Mouse (Mus musculus): ENCODE measurements at regions not wholly inside any gene's neighbourhood (a gene's known extent, or its start where the extent isn't known, plus 50 kb on each side); places are given as distances from the start of the nearest gene placed in this dataset.

- DNase-seq (ENCODE audit: low read depth, low spot score): no peak
These were observed 126.1 kb downstream of the Zbtb18 start for GRCm38 (mm10) chr1:177568056-177568816.

DNA sequence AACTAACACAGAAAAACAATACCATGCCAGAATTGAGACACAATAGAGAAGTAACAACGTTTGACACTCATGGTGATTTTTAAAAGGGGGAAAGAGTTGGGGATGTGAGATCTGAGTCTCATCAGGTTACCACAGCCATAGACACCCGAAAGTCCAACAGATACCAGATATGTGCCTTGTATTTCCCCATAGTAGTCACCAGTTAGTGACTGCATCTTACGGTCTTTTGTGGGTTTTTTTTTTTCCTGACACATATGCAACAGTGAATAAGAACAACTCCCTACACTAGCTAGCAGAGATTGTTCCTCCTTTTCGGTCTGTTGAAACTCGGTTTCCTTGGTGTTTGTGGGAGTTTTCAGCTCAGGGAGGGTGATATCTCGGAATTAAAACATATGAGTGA is 127.4 kb downstream of the Zbtb18 start:
- DNase-seq (ENCODE audit: low read depth, low spot score): no peak

DNA sequence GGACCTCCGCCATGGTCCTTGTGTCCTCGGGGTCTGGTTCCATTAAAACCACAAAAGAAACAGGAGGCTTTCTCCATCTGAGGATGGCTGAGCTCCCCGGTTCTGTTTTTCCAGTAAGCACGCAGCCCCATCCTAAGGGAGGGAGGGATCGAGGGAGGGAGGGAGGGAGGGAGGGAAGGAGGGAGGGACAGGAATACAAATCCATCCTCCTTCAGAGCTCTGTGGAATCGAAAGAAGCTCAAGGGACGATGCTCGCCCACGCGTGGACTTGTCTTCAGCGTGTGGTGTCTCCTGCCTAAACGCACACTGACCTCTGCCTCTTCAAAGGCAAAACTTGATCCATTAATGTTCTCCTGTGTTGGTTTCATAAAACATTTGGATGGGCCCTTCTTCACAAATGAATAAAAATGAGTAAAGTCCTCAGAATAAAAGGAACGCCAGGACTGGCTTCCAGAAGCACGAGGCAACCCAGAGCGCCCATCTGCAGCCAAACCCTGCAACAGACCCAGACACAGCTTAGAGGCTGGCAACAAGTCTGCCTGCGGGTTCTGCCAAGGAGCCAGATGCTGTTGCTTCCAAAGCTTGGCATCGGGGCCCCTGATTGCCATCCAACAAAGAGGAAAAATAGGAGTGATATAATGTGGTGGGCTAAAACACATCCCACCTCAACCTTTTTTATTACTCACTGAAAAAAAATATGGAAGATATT is 131.0 kb downstream of the Zbtb18 start:
- DNase-seq (ENCODE audit: low read depth, low spot score): no peak

DNA sequence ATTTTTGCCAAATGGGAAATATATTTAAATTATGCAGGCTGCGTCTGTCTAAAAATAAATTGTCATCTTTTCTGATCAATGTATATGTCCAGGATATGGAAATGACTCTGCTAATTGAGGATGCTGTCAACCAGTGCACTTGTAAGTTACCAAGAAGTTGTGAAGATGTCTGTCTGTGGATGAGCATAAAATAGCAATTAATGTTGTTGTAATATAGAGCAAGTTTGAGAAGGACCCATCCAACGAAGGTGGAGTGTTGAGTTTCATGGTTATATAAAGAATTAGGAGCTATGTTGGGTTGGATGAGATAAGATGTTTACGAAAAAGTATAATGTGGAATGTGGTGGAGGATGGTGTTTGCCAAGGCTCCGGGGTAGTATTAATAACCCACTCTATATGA is 131.6 kb downstream of the Zbtb18 start:
- no peak for DNase-seq (ENCODE audit: low read depth, low spot score)

DNA sequence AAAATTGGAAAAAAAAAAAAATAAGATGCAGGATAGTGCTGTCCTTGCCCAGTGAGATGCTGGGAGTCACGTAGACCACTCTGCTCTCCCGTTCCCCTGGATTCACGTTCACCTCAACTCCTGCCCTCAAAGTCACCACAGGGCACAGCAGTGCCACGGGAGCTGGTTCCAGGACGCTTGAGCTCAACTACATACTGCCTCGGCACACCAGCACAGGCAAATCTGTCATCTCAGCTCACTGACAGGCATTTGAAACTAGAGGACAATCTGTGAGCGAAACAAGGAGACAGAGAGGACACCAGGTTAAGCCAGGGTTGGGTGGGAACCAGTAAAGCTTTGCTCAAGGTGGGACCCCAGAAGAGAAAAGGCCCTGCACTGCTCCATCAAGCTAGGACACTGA is 132.2 kb downstream of the Zbtb18 start:
- DNase-seq (ENCODE audit: low read depth, low spot score): no peak

- DNase-seq (ENCODE audit: low read depth, low spot score): no peak
These were observed 142.2 kb downstream of the Zbtb18 start for GRCm38 (mm10) chr1:177584302-177584886.

DNA sequence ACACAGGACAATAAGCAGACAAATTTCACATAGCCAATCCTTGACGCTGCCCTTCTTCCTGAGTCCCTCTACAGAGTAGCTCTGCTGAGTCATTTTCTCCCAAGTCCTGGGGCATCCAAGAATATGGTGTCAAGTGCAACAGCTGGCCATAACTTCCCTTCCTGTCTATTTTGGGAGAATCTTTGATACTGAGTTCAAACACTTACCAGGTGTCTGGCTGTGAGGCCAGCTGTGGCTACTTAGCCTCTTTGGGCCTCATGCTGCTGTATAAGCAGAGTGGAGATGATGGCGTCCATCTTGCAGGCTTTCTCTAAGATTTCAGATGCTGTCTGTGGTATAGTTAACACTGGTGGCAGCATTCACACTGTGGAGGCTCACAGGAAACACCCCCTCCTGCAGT is 143.2 kb downstream of the Zbtb18 start:
- DNase-seq (ENCODE audit: low read depth, low spot score): no peak

DNA sequence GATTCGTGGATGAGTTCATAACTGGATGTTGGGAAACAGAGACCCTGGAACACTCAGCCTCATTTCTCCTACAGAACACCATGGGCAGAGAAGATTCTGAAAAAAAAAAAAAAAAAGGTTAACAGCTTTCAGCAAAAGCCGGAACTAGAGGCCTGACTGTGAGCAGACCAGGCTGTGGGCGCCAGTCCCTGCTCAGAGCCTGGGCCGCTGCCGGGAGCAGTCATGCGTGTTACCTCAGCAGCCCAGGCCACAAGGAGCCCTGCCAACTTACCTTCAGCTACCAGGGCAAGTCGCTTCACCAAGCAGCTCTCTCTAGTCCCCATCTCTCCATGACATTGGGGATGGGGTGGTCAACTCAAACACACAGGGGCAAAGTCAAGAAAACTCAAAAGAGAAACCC is 140.6 kb upstream of the 1700016C15Rik start:
- peak; percentile 12 for DNase-seq (ENCODE audit: low read depth, low spot score)

DNA sequence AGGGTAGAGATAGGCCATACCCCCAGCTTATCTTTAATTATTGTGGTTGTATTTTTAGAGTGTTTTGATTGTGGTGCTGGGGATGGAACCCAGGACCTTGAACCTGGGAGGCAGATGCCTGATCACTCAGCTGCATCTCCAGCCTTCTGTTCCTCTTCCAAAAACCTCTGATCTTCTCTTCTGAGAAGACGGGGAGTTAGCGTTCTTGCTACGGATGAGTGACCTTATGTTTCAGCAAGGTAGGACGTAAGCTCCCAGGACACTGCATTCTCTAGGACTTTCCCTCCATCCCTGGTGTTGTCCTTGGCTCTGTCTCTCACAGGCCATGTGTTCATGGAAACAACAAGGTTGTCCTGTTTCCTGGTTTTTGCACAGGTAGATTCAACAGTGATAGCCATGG is 140.0 kb upstream of the 1700016C15Rik start:
- no peak for DNase-seq (ENCODE audit: low read depth, low spot score)

- no peak for DNase-seq (ENCODE audit: low read depth, low spot score)
These were observed 137.9 kb upstream of the 1700016C15Rik start for GRCm38 (mm10) chr1:177591742-177592141.

DNA sequence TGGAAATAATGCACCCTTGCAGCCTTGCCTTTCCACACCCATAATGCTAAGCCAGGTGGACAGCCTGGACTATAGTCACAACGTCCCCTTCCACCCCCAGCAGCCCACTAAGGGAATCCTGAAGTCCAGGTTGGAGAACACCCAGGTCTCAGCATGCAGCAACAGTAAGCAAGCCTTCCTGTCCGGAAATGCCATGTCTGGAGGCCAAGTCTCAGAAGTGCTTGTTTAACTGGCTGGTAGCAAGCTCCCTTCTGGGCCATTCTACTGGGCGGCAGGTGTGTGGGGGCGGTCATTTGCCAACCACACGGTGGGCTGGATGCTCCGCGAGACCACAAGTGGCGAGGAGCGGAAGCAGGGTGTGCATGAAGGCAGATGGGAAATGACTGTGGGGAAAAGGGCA is 137.3 kb upstream of the 1700016C15Rik start:
- no peak for DNase-seq (ENCODE audit: low read depth, low spot score)

DNA sequence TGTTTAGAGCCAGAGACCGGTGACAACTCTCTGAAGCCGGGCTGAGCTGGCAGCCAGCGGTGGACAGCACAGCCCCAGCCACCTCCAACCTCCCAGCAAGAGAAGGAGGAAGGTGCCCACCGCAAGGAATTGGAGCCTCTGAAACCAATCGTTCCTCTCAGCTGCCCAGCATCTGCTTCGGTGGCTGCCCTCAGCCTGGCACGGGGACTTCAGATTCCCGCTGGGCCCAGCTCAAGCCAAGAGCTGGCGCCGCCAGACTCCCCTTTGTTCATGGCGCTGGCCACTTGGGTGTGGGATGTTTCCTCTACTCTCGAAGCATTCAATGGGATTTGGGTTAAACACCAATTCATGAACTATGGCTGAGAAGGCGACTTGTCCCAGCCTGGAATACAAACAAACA is 135.3 kb upstream of the 1700016C15Rik start:
- no peak for DNase-seq (ENCODE audit: low read depth, low spot score)

DNA sequence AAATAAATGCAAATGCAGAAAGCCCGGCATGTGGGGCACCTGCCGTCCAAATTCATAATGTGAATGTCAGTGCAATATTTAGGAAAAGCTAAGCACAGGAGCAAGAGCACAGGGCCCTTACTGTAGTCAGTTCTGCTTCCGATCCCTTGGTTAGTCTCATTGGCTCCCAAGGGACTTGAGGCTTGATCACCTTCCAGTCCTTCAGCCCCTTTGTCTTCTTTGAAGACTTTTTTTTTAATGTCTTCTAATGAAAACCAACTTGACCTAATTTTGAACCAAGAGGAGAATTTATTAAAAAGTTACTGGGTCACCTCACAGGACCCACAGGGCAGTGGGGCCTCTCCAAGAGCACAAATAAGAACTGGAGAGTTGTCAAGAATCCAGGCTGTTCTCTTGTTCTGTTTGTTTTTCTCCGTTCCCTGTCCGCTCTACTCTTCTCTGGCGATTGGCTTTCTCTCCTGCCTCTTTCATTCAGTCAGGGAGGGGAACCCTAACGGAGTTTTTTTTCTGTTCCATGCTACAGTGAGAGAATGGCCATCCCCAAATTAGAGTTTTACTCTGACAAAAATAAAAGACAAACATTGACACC is 134.2 kb upstream of the 1700016C15Rik start:
- no peak for DNase-seq (ENCODE audit: low read depth, low spot score)

- DNase-seq (ENCODE audit: low read depth, low spot score): no peak
These were observed 132.6 kb upstream of the 1700016C15Rik start for GRCm38 (mm10) chr1:177597036-177597435.

GRCm38 (mm10) chr1:177605353-177605969 is 124.2 kb upstream of the 1700016C15Rik start:
- DNase-seq (ENCODE audit: low read depth, low spot score): no peak

DNA sequence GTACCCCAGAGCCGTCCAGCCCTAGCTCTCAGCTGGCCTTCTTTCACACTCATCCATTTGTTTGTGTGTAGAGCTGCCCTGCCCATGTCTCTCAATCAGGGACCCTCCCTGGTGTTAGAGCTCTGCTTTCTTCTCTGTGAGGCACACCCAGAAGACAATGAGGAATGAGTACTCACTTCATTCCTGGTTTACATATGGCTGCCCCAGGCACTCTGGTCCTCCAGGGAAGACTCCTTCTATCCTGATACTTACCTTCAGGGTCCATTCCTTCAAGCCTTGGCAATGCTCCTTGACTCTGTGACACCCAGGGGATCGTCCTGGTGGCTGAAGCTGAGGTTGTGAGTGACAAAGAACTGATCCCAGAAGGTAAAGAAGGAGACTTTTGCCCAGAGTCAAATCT is 122.0 kb upstream of the 1700016C15Rik start:
- no peak for DNase-seq (ENCODE audit: low read depth, low spot score)

DNA sequence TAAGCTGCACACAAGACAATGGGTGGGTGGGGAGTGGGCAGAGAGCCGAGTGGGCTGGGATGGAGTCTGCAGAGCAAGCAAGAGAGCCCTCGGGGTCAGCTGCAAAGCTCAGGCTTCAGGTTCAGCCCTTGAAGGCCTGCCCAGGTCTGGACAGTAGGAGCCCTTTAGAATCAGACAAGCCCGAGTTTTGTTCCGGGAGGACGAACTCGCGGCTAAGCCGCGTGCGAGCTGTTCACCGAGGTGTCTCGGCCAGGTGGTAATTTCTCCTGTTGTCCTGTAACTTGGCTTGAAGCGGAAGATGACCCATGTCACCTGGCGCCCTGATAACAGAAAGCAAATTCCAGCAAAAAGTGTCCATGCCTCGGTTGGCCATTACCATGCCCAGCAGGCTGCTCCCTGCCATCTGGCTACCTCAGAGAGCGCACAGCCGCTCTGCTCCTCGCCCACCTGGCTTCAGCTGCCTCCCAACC is 121.0 kb upstream of the 1700016C15Rik start:
- DNase-seq (ENCODE audit: low read depth, low spot score): no peak

GRCm38 (mm10) chr1:177609226-177609625 is 120.4 kb upstream of the 1700016C15Rik start:
- no peak for DNase-seq (ENCODE audit: low read depth, low spot score)

- DNase-seq (ENCODE audit: low read depth, low spot score): no peak
These were observed 119.9 kb upstream of the 1700016C15Rik start for GRCm38 (mm10) chr1:177609683-177610082.

- no peak for DNase-seq (ENCODE audit: low read depth, low spot score)
These were observed 119.5 kb upstream of the 1700016C15Rik start for GRCm38 (mm10) chr1:177610156-177610555.

DNA sequence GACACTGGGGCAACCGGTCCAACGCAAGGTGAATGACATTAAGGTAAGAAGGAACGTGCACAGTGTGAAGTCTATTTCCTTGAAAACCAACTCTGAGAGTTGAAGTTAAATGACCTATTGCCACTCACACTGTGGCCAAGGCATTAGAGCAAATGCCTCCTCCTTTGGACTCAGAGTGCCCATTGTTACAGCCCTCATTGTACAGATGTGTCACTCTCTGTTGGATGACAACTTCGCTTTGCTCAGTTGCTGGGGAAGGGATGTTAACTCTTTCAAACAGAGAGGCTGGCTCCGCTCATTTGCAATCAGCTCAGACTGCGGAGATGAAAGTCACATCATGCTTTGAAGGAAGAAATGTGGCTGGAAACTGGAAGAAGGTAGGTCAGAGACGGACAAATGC is 117.1 kb upstream of the 1700016C15Rik start:
- DNase-seq (ENCODE audit: low read depth, low spot score): no peak

GRCm38 (mm10) chr1:177615609-177616008 is 114.0 kb upstream of the 1700016C15Rik start:
- no peak for DNase-seq (ENCODE audit: low read depth, low spot score)

Measured in A20 (cell line).